Mouse (Mus musculus) heart, embryonic 15.5 days (tissue): Measurements from ENCODE around the gene Ceacam20. TPM values are rescaled to one million over a fixed set of nuclear protein-coding genes. Genes with fewer than 3 reads are reported as not detected.

Experiments used
- ATAC-seq: fragments of 200-750 bp; cut with Nextera tagmentation; replicated peaks from 2 replicates; pipeline ENCODE4 v1.8.0; 2017; ENCODE audit warnings: low read depth, moderate TSS enrichment; ENCODE audit not compliant: insufficient number of reproducible peaks, insufficient read depth, low FRiP score
- H3K27ac ChIP-seq: fragments of 300-500 bp; sonication (generic); 2 replicates; pipeline ENCODE4 v1.5.1; 2015; ENCODE audit warnings: mild to moderate bottlenecking, inconsistent platforms
- H3K27me3 ChIP-seq: fragments of 300-500 bp; sonication (generic); 2 replicates; pipeline ENCODE4 v1.6.1; 2015; ENCODE audit warnings: inconsistent platforms
- H3K36me3 ChIP-seq: fragments of 300-500 bp; sonication (generic); 2 replicates; pipeline ENCODE4 v1.6.1; 2015; ENCODE audit warnings: mild to moderate bottlenecking, inconsistent platforms
- H3K4me1 ChIP-seq: fragments of 300-500 bp; sonication (generic); replicated peaks from 2 replicates; pipeline ENCODE4 v1.6.1; 2015; ENCODE audit warnings: inconsistent platforms
- H3K4me2 ChIP-seq: fragments of 300-500 bp; sonication (generic); 2 replicates; pipeline ENCODE4 v1.6.1; 2015; ENCODE audit warnings: inconsistent platforms, mild to moderate bottlenecking, moderate library complexity
- H3K4me3 ChIP-seq: fragments of 300-500 bp; sonication (generic); 2 replicates; pipeline ENCODE4 v1.5.1; 2015; ENCODE audit warnings: mild to moderate bottlenecking, inconsistent platforms
- H3K9ac ChIP-seq: fragments of 300-500 bp; sonication (generic); 2 replicates; pipeline ENCODE4 v1.6.1; 2015; ENCODE audit warnings: mild to moderate bottlenecking, inconsistent platforms
- H3K9me3 ChIP-seq: fragments of 300-500 bp; sonication (generic); replicated peaks from 2 replicates; pipeline ENCODE4 v1.6.1; 2016; ENCODE audit warnings: inconsistent platforms
- WGBS: fragments of 180-500 bp; shearing (Covaris S2); methylation state at CpG from one replicate; pipeline ENCODE4 v1.1.7; 2015; ENCODE audit warnings: mixed read lengths; 5-methylcytosine and 5-hydroxymethylcytosine counted together
- polyA plus RNA-seq: library from polyadenylated mRNA; unstranded; fragments of >200 nt; fragmentation: Nextera tagmentation; extraction: Ambion mirVana; gene quantifications from 2 replicates; pipeline ENCODE4 v1.2.1, GENCODE M21; 2015

Ceacam20 gene
- polyA plus RNA-seq, 1 experiment from 2014 or later = not detected

GRCm38 (mm10) chr7:19932877-19933809, 32.1 kb upstream of the Ceacam20 start:
- WGBS = 14% methylated on average over 19 of the region's 21 CpGs
- Histone ChIP-seq H3K36me3 (no peaks in the 10 kb centered on the region), H3K4me2 (peak overlapping the region; percentile 52), H3K27ac (peak overlapping the region; percentile 60), H3K27me3 (no peaks in the 10 kb centered on the region; the same call in 1 of the 2 replicates), H3K9me3 (no peaks in the 10 kb centered on the region), H3K9ac (no peak overlapping the region), H3K4me3 (peak overlapping the region; percentile 29), H3K4me1 (peaks cover 39% of the 10 kb centered on the region)
- peak; percentile 72 for ATAC-seq

- no peak overlapping the region for H3K9ac ChIP-seq
- no peak for ATAC-seq
Observed at GRCm38 (mm10) chr7:19935171-19935751, 30.0 kb upstream of the Ceacam20 start.

GRCm38 (mm10) chr7:19935961-19936360, 29.3 kb upstream of the Ceacam20 start:
- no peak overlapping the region; the same call in 1 of the 2 replicates for H3K4me2 ChIP-seq
- H3K27ac ChIP-seq = peak overlapping the region; percentile 68
- no peaks in the 10 kb centered on the region for H3K36me3 ChIP-seq
- no peaks in the 10 kb centered on the region for H3K9me3 ChIP-seq
- no peak for ATAC-seq
- H3K4me1 ChIP-seq = peaks cover 53% of the 10 kb centered on the region
- 52% methylated on average over 6 of the region's 6 CpGs for WGBS
- no peaks in the 10 kb centered on the region; the same call in 1 of the 2 replicates for H3K27me3 ChIP-seq
- H3K4me3 ChIP-seq = no peak overlapping the region
- H3K9ac ChIP-seq = no peak overlapping the region

More at GRCm38 (mm10) chr7:19935171-19935751, 30.0 kb upstream of the Ceacam20 start:
- WGBS = 50% methylated on average over 20 of the region's 20 CpGs
- Histone ChIP-seq H3K27ac (peak overlapping the region; percentile 68), H3K4me2 (peak overlapping the region; percentile 26), H3K4me1 (peaks cover 46% of the 10 kb centered on the region), H3K9me3 (no peaks in the 10 kb centered on the region), H3K27me3 (no peaks in the 10 kb centered on the region; the same call in 1 of the 2 replicates), H3K36me3 (no peaks in the 10 kb centered on the region), H3K4me3 (no peak overlapping the region)

- no peak for ATAC-seq
- Histone ChIP-seq H3K9ac (no peak overlapping the region), H3K27ac (no peak overlapping the region), H3K36me3 (no peaks in the 10 kb centered on the region), H3K27me3 (no peaks in the 10 kb centered on the region; the same call in 1 of the 2 replicates), H3K4me1 (peaks cover 48% of the 10 kb centered on the region), H3K4me3 (no peak overlapping the region), H3K9me3 (no peaks in the 10 kb centered on the region), H3K4me2 (no peak overlapping the region)
- WGBS = 73% methylated on average over 11 of the region's 11 CpGs
Observed at GRCm38 (mm10) chr7:19937229-19937821, 27.9 kb upstream of the Ceacam20 start.

GRCm38 (mm10) chr7:19939555-19940235, 25.5 kb upstream of the Ceacam20 start:
- Histone ChIP-seq H3K9me3 (no peaks in the 10 kb centered on the region), H3K36me3 (no peaks in the 10 kb centered on the region), H3K4me1 (peaks cover 31% of the 10 kb centered on the region), H3K4me2 (peak overlapping the region; percentile 39), H3K9ac (no peak overlapping the region), H3K4me3 (no peak overlapping the region), H3K27me3 (no peaks in the 10 kb centered on the region; the same call in 1 of the 2 replicates), H3K27ac (peak overlapping the region; percentile 83)
- 45% methylated on average over 9 of the region's 12 CpGs for WGBS
- ATAC-seq = peak; percentile 87

GRCm38 (mm10) chr7:19940256-19940655, 25.0 kb upstream of the Ceacam20 start:
- H3K9ac ChIP-seq = no peak overlapping the region
- 9% methylated on average over 5 of the region's 6 CpGs for WGBS
- H3K9me3 ChIP-seq = no peaks in the 10 kb centered on the region
- H3K36me3 ChIP-seq = no peaks in the 10 kb centered on the region
- no peak overlapping the region for H3K4me3 ChIP-seq
- peak; percentile 34 for ATAC-seq
- no peaks in the 10 kb centered on the region; the same call in 1 of the 2 replicates for H3K27me3 ChIP-seq
- peak overlapping the region; percentile 83 for H3K27ac ChIP-seq
- H3K4me1 ChIP-seq = peaks cover 26% of the 10 kb centered on the region
- peak overlapping the region; percentile 39 for H3K4me2 ChIP-seq

GRCm38 (mm10) chr7:19944709-19945108, 20.5 kb upstream of the Ceacam20 start:
- no peak overlapping the region for H3K4me2 ChIP-seq
- WGBS = 86% methylated on average over 8 of the region's 8 CpGs

GRCm38 (mm10) chr7:19945201-19945600, 20.0 kb upstream of the Ceacam20 start:
- no peak overlapping the region for H3K27ac ChIP-seq
- ATAC-seq = no peak
- H3K9me3 ChIP-seq = no peaks in the 10 kb centered on the region
- H3K27me3 ChIP-seq = no peaks in the 10 kb centered on the region
- no peak overlapping the region for H3K4me3 ChIP-seq
- H3K36me3 ChIP-seq = no peaks in the 10 kb centered on the region
- 79% methylated on average over 5 of the region's 5 CpGs for WGBS
- H3K9ac ChIP-seq = no peak overlapping the region
- peaks cover 14% of the 10 kb centered on the region for H3K4me1 ChIP-seq
- H3K4me2 ChIP-seq = no peak overlapping the region

More at GRCm38 (mm10) chr7:19944709-19945108, 20.5 kb upstream of the Ceacam20 start:
- Histone ChIP-seq H3K36me3 (no peaks in the 10 kb centered on the region), H3K4me1 (peaks cover 13% of the 10 kb centered on the region), H3K4me3 (no peak overlapping the region), H3K9ac (no peak overlapping the region), H3K27ac (no peak overlapping the region), H3K27me3 (no peaks in the 10 kb centered on the region), H3K9me3 (no peaks in the 10 kb centered on the region)
- ATAC-seq = no peak

- H3K9ac ChIP-seq = no peak overlapping the region
- no peaks in the 10 kb centered on the region for H3K27me3 ChIP-seq
- H3K4me2 ChIP-seq = no peak overlapping the region
- no peaks in the 10 kb centered on the region for H3K36me3 ChIP-seq
- H3K4me1 ChIP-seq = peaks cover 11% of the 10 kb centered on the region
- no peak for ATAC-seq
- no peaks in the 10 kb centered on the region for H3K9me3 ChIP-seq
- no peak overlapping the region for H3K27ac ChIP-seq
- no peak overlapping the region for H3K4me3 ChIP-seq
- 75% methylated on average over 13 of the region's 13 CpGs for WGBS
Observed at GRCm38 (mm10) chr7:19945821-19946515, 19.2 kb upstream of the Ceacam20 start.

- H3K27ac ChIP-seq = no peak overlapping the region
- H3K4me3 ChIP-seq = no peak overlapping the region
- peaks cover 10% of the 10 kb centered on the region for H3K4me1 ChIP-seq
- WGBS = 67% methylated on average over 12 of the region's 12 CpGs
- no peak for ATAC-seq
- no peak overlapping the region for H3K4me2 ChIP-seq
- H3K9me3 ChIP-seq = no peaks in the 10 kb centered on the region
- H3K27me3 ChIP-seq = no peaks in the 10 kb centered on the region
- H3K9ac ChIP-seq = no peak overlapping the region
- H3K36me3 ChIP-seq = no peaks in the 10 kb centered on the region
Observed at GRCm38 (mm10) chr7:19948956-19949355, 16.3 kb upstream of the Ceacam20 start.
